Mouse (Mus musculus) forebrain, embryonic 10.5 days (tissue): ENCODE data around the gene Hrh1. TPM values are rescaled to one million over a fixed set of nuclear protein-coding genes. Genes with fewer than 3 reads are reported as not detected.
"Not testable (repeated sequence)": the region's sequence is repeated elsewhere in the genome, so short reads cannot be mapped to it uniquely, and the experiment has no call there.

ENCODE experiments used
- DNase-seq: peaks from one replicate; pipeline ENCODE4 v3.0.0-alpha.2; 2017; ENCODE audit warnings: low spot score; ENCODE audit errors: extremely low spot score
- H3K27ac ChIP-seq: fragments of 300-500 bp; sonication (generic); 2 replicates; pipeline ENCODE4 v1.5.1; 2016; ENCODE audit warnings: mild to moderate bottlenecking
- H3K27me3 ChIP-seq: fragments of 300-500 bp; sonication (generic); 2 replicates; pipeline ENCODE4 v1.6.1; 2016; ENCODE audit warnings: mild to moderate bottlenecking; ENCODE audit not compliant: poor library complexity, severe bottlenecking
- H3K36me3 ChIP-seq: fragments of 300-500 bp; sonication (generic); replicated peaks from 2 replicates; pipeline ENCODE4 v1.6.1; 2016; ENCODE audit warnings: mild to moderate bottlenecking, moderate library complexity
- H3K4me1 ChIP-seq: fragments of 300-500 bp; sonication (generic); 2 replicates; pipeline ENCODE4 v1.6.1; 2016
- H3K4me3 ChIP-seq: fragments of 300-500 bp; sonication (generic); 2 replicates; pipeline ENCODE4 v1.5.1; 2016; ENCODE audit warnings: mild to moderate bottlenecking, moderate library complexity
- H3K9me3 ChIP-seq: fragments of 300-500 bp; sonication (generic); 2 replicates; pipeline ENCODE4 v1.6.1; 2016; ENCODE audit warnings: mild to moderate bottlenecking, moderate library complexity
- WGBS: fragments of 180-500 bp; shearing (Covaris S2); methylation state at CpG from one replicate; pipeline ENCODE4 v1.1.7; 2016; 5-methylcytosine and 5-hydroxymethylcytosine counted together
- polyA plus RNA-seq: library from polyadenylated mRNA; unstranded; fragments of >200 nt; fragmentation: Nextera tagmentation; extraction: Ambion mirVana; gene quantifications from 2 replicates; pipeline ENCODE4 v1.2.1, GENCODE M21; 2016

Gene Hrh1
- polyA plus RNA-seq, 1 experiment from 2014 or later, result 0.21 TPM

GRCm38 (mm10) chr6:114479644-114480410, 82.1 kb downstream of the Hrh1 start:
- WGBS, result 92% methylated on average over 16 of the region's 16 CpGs

DNA sequence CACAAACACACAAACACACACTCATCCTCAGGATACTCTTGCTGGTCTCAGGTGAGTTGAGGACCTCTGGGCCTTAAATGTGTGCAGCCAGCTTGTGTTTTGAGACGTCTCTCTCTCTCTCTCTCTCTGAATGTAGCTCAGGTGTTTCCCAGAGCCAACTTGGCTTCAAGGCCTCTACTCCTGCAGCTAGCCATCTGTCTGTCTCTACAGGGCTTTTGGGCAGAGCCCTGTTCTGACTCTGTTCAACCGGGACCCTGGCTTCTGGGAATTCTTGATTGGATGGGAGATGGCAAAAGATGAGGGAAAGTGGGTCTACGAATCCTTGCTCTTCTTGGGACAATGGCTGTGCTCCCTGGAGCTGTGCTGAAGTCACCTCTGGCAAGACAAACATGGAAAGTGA, 91.6 kb downstream of the Hrh1 start:
- Histone ChIP-seq H3K4me1 (no peaks in the 10 kb centered on the region), H3K36me3 (no peaks in the 10 kb centered on the region), H3K9me3 (no peaks in the 10 kb centered on the region), H3K27ac (no peak overlapping the region), H3K4me3 (no peak overlapping the region), H3K27me3 (peaks cover 7% of the 10 kb centered on the region)
- no peak for DNase-seq
- WGBS, result 85% methylated on average over 3 of the region's 3 CpGs

More at GRCm38 (mm10) chr6:114479644-114480410, 82.1 kb downstream of the Hrh1 start:
- H3K36me3 ChIP-seq, result no peaks in the 10 kb centered on the region
- H3K27me3 ChIP-seq, result 0 out of 2 replicates have a peak, but pooled peaks cover 6% of the 10 kb centered on the region
- no peak overlapping the region for H3K27ac ChIP-seq
- DNase-seq, result no peak
- H3K4me1 ChIP-seq, result peaks cover 4% of the 10 kb centered on the region
- H3K4me3 ChIP-seq, result no peak overlapping the region
- H3K9me3 ChIP-seq, result no peaks in the 10 kb centered on the region

GRCm38 (mm10) chr6:114492588-114492987, 94.9 kb downstream of the Hrh1 start:
- WGBS, result 51% methylated on average over 10 of the region's 10 CpGs
- not testable (repeated sequence) for H3K4me3 ChIP-seq, H3K36me3 ChIP-seq, H3K27ac ChIP-seq, H3K27me3 ChIP-seq, DNase-seq, H3K9me3 ChIP-seq, H3K4me1 ChIP-seq

GRCm38 (mm10) chr6:114494987-114495386, 97.3 kb downstream of the Hrh1 start:
- 27% methylated on average over 11 of the region's 12 CpGs for WGBS
- not testable (repeated sequence) for H3K4me1 ChIP-seq, DNase-seq, H3K4me3 ChIP-seq, H3K9me3 ChIP-seq, H3K36me3 ChIP-seq, H3K27me3 ChIP-seq
- 0 out of 2 replicates have a peak overlapping the region, but pooled peaks have one; percentile 37 for H3K27ac ChIP-seq

DNA sequence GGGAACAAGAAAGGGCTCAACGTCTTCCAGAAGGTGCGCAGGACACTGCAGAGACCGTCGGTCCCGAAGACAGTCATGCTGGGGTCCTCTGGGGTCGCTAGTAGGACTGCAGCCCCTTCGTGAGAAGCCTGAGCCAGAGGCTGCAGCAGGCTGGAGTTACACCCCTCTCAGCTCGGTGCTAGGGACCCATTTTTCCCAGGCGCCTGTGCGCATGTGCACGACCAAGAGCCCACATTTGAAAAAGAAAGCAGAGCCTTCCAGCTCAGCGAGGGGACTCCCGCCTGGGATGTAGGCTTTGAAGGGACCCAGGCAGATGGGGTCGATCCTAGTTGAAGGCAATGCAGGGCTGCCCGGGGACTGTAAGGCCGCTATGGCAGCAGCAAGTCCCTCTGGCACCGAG, 116.3 kb downstream of the Hrh1 start:
- not testable (repeated sequence) for H3K9me3 ChIP-seq, H3K27ac ChIP-seq, H3K4me1 ChIP-seq, H3K4me3 ChIP-seq, H3K36me3 ChIP-seq, H3K27me3 ChIP-seq, DNase-seq
- WGBS, result 16% methylated on average over 16 of the region's 17 CpGs

DNA sequence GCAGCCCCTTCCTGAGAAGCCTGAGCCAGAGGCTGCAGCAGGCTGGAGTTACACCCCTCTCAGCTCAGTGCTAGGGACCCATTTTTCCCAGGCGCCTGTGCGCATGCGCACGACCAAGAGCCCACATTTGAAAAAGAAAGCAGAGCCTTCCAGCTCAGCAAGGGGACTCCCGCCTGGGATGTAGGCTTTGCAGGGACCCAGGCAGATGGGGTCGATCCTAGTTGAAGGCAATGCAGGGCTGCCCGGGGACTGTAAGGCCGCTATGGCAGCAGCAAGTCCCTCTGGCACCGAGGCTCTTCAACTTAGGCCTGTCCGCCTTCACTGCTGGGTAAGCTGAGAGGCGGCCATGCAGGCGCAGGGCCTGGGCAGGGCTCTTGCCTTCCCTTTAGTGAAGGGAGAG, 131.0 kb downstream of the Hrh1 start:
- not testable (repeated sequence) for H3K4me3 ChIP-seq, H3K27me3 ChIP-seq, H3K36me3 ChIP-seq, H3K4me1 ChIP-seq, H3K9me3 ChIP-seq, DNase-seq, H3K27ac ChIP-seq
- WGBS, result no CpG with 5 or more reads among the region's 12 CpGs

Other genes with a start within 250 kb of the Hrh1 start
- 3.2 and 5.1 TPM in 2 replicates for gene Slc6a1, start 115.3 kb upstream of the Hrh1 start, polyA plus RNA-seq
- gene Atg7, start 245.2 kb downstream of the Hrh1 start, polyA plus RNA-seq, result 19.7 and 21.3 TPM in 2 replicates